Mouse (Mus musculus) forebrain, embryonic 11.5 days (tissue): ENCODE data around the gene Sbk1. TPM values are rescaled to one million over a fixed set of nuclear protein-coding genes. Genes with fewer than 3 reads are reported as not detected.
"Not testable (repeated sequence)": the region's sequence is repeated elsewhere in the genome, so short reads cannot be mapped to it uniquely, and the experiment has no call there.

Experiments used
- ATAC-seq: fragments of 200-750 bp; cut with Nextera tagmentation; replicated peaks from 2 replicates; pipeline ENCODE4 v1.8.0; 2017; ENCODE audit warnings: moderate TSS enrichment; ENCODE audit not compliant: low FRiP score
- DNase-seq: peaks from one replicate; pipeline ENCODE4 v3.0.0-alpha.2; 2017; ENCODE audit warnings: low spot score
- H3K27ac ChIP-seq: fragments of 300-500 bp; sonication (generic); 2 replicates; pipeline ENCODE4 v1.5.1; 2014; ENCODE audit warnings: low read depth, low read length
- H3K27me3 ChIP-seq: fragments of 300-500 bp; sonication (generic); 2 replicates; pipeline ENCODE4 v1.6.1; 2014; ENCODE audit warnings: mild to moderate bottlenecking, low read length, mixed read lengths; ENCODE audit not compliant: control insufficient read depth, insufficient read depth
- H3K36me3 ChIP-seq: fragments of 300-500 bp; sonication (generic); 2 replicates; pipeline ENCODE4 v1.6.1; 2014; ENCODE audit warnings: mild to moderate bottlenecking, low read length, moderate library complexity, mixed read lengths; ENCODE audit not compliant: control insufficient read depth, insufficient read depth
- H3K4me1 ChIP-seq: fragments of 300-500 bp; sonication (generic); replicated peaks from 2 replicates; pipeline ENCODE4 v1.6.1; 2014; ENCODE audit warnings: low read length, mixed read lengths; ENCODE audit not compliant: control insufficient read depth, insufficient read depth
- H3K4me2 ChIP-seq: fragments of 300-500 bp; sonication (generic); 2 replicates; pipeline ENCODE4 v1.6.1; 2014; ENCODE audit warnings: low read depth, mild to moderate bottlenecking, low read length, moderate library complexity, mixed read lengths; ENCODE audit not compliant: severe bottlenecking
- H3K4me3 ChIP-seq: fragments of 300-500 bp; sonication (generic); 2 replicates; pipeline ENCODE4 v1.5.1; 2014; ENCODE audit warnings: low read depth, low read length
- H3K9ac ChIP-seq: fragments of 300-500 bp; sonication (generic); 2 replicates; pipeline ENCODE4 v1.6.1; 2014; ENCODE audit warnings: low read length
- H3K9me3 ChIP-seq: fragments of 300-500 bp; sonication (generic); 2 replicates; pipeline ENCODE4 v1.6.1; 2016; ENCODE audit warnings: low read length, mixed read lengths; ENCODE audit not compliant: control insufficient read depth
- WGBS: fragments of 180-500 bp; shearing (Covaris S2); extraction: QIAGEN DNeasy Blood & Tissue Kit; methylation state at CpG from one replicate; pipeline ENCODE4 v1.1.7; 2014; 5-methylcytosine and 5-hydroxymethylcytosine counted together
- polyA plus RNA-seq: library from polyadenylated mRNA; unstranded; fragments of >200 nt; fragmentation: Nextera tagmentation; extraction: Ambion mirVana; gene quantifications from 2 replicates; pipeline ENCODE4 v1.2.1, GENCODE M21; 2014

Sbk1 gene
- polyA plus RNA-seq, 1 experiment from 2014 or later: 194 TPM

- not testable (repeated sequence) for H3K4me2 ChIP-seq, H3K9me3 ChIP-seq, H3K4me3 ChIP-seq, ATAC-seq, DNase-seq, H3K27me3 ChIP-seq, H3K9ac ChIP-seq, H3K4me1 ChIP-seq, H3K27ac ChIP-seq, H3K36me3 ChIP-seq
- WGBS: 83% methylated on average over 5 of the region's 5 CpGs
These were observed 29.4 kb downstream of the Sbk1 start for GRCm38 (mm10) chr7:126301831-126302230.

- H3K4me1 ChIP-seq: no peaks in the 10 kb centered on the region
- H3K9ac ChIP-seq: no peak overlapping the region
- H3K27ac ChIP-seq: no peak overlapping the region
- H3K36me3 ChIP-seq: no peaks in the 10 kb centered on the region
- H3K4me2 ChIP-seq: no peak overlapping the region
- 86% methylated on average over 4 of the region's 4 CpGs for WGBS
- DNase-seq: no peak
- no peaks in the 10 kb centered on the region for H3K9me3 ChIP-seq
- no peaks in the 10 kb centered on the region for H3K27me3 ChIP-seq
- ATAC-seq: no peak
- H3K4me3 ChIP-seq: no peak overlapping the region
These were observed 39.4 kb downstream of the Sbk1 start for GRCm38 (mm10) chr7:126311822-126312221.

- Histone ChIP-seq H3K27ac (no peak overlapping the region), H3K4me3 (no peak overlapping the region), H3K9me3 (no peaks in the 10 kb centered on the region), H3K4me2 (no peak overlapping the region), H3K4me1 (no peaks in the 10 kb centered on the region), H3K36me3 (no peaks in the 10 kb centered on the region), H3K9ac (no peak overlapping the region), H3K27me3 (no peaks in the 10 kb centered on the region)
- ATAC-seq (no peak), DNase-seq (no peak)
- WGBS: 46% methylated on average over 5 of the region's 5 CpGs
These were observed 40.9 kb downstream of the Sbk1 start for GRCm38 (mm10) chr7:126313309-126313708.

GRCm38 (mm10) chr7:126314273-126314672 lies 41.9 kb downstream of the Sbk1 start:
- ATAC-seq: no peak
- Histone ChIP-seq H3K4me2 (no peak overlapping the region), H3K4me3 (no peak overlapping the region), H3K4me1 (no peaks in the 10 kb centered on the region), H3K36me3 (no peaks in the 10 kb centered on the region), H3K27me3 (no peaks in the 10 kb centered on the region), H3K9ac (no peak overlapping the region), H3K9me3 (no peaks in the 10 kb centered on the region), H3K27ac (no peak overlapping the region)
- 83% methylated on average over 8 of the region's 8 CpGs for WGBS
- DNase-seq: no peak

- no peaks in the 10 kb centered on the region for H3K27me3 ChIP-seq
- H3K4me1 ChIP-seq: no peaks in the 10 kb centered on the region
- H3K9ac ChIP-seq: no peak overlapping the region
- ATAC-seq: no peak
- no peak overlapping the region for H3K4me3 ChIP-seq
- WGBS: 10% methylated on average over 11 of the region's 11 CpGs
- DNase-seq: peak; percentile 87
- no peak overlapping the region for H3K4me2 ChIP-seq
- no peak overlapping the region for H3K27ac ChIP-seq
- H3K36me3 ChIP-seq: no peaks in the 10 kb centered on the region
- no peaks in the 10 kb centered on the region for H3K9me3 ChIP-seq
These were observed 51.3 kb downstream of the Sbk1 start for GRCm38 (mm10) chr7:126323729-126324128.

- H3K9me3 ChIP-seq: no peaks in the 10 kb centered on the region
- H3K4me3 ChIP-seq: no peak overlapping the region
- 56% methylated on average over 3 of the region's 3 CpGs for WGBS
- no peak for DNase-seq
- no peak overlapping the region for H3K4me2 ChIP-seq
- ATAC-seq: no peak
- no peak overlapping the region for H3K27ac ChIP-seq
- no peaks in the 10 kb centered on the region for H3K36me3 ChIP-seq
- no peaks in the 10 kb centered on the region for H3K4me1 ChIP-seq
- no peaks in the 10 kb centered on the region for H3K27me3 ChIP-seq
- H3K9ac ChIP-seq: no peak overlapping the region
These were observed 52.4 kb downstream of the Sbk1 start for GRCm38 (mm10) chr7:126324791-126325190.

- not testable (repeated sequence) for H3K36me3 ChIP-seq, H3K9ac ChIP-seq, H3K9me3 ChIP-seq, DNase-seq, ATAC-seq, H3K27me3 ChIP-seq, H3K4me3 ChIP-seq, H3K4me2 ChIP-seq, H3K27ac ChIP-seq, H3K4me1 ChIP-seq
- WGBS: 18% methylated on average over 9 of the region's 9 CpGs
These were observed 53.3 kb downstream of the Sbk1 start for GRCm38 (mm10) chr7:126325576-126326273.

- H3K9me3 ChIP-seq, H3K4me2 ChIP-seq, H3K36me3 ChIP-seq, H3K9ac ChIP-seq, H3K4me3 ChIP-seq, DNase-seq, ATAC-seq, H3K27me3 ChIP-seq, H3K27ac ChIP-seq, H3K4me1 ChIP-seq: not testable (repeated sequence)
- WGBS: 91% methylated on average over 5 of the region's 6 CpGs
These were observed 56.4 kb downstream of the Sbk1 start for GRCm38 (mm10) chr7:126328848-126329247.

- no peaks in the 10 kb centered on the region for H3K4me1 ChIP-seq
- WGBS: 88% methylated on average over 9 of the region's 9 CpGs
- ATAC-seq (no peak), DNase-seq (no peak)
- H3K27me3 ChIP-seq: no peaks in the 10 kb centered on the region
- H3K4me3 ChIP-seq: no peak overlapping the region
- no peak overlapping the region for H3K4me2 ChIP-seq
- no peak overlapping the region for H3K9ac ChIP-seq
- no peak overlapping the region for H3K27ac ChIP-seq
- no peaks in the 10 kb centered on the region for H3K36me3 ChIP-seq
- H3K9me3 ChIP-seq: no peaks in the 10 kb centered on the region
These were observed 57.7 kb downstream of the Sbk1 start for GRCm38 (mm10) chr7:126329907-126330645.
